Mouse (Mus musculus): ENCODE measurements around the gene Sergef. TPM values are rescaled to one million over a fixed set of nuclear protein-coding genes. Genes with fewer than 3 reads are reported as not detected.

Gene Sergef
- polyA plus RNA-seq, 1 experiment from 2014 or later, result 16.8 TPM

- no peaks in the 10 kb centered on the region for H3K27me3 ChIP-seq (replicated peaks; ENCODE audit: control insufficient read depth, insufficient read depth, low read length)
- H3K9ac ChIP-seq (ENCODE audit: low read length), result no peak overlapping the region
- H3K9me3 ChIP-seq (ENCODE audit: control insufficient read depth, low read length), result no peaks in the 10 kb centered on the region
- DNase-seq (ENCODE audit: low spot score) (no peak), ATAC-seq (replicated peaks; ENCODE audit: low FRiP score, low TSS enrichment, low read depth) (no peak)
- no peak overlapping the region for H3K27ac ChIP-seq (ENCODE audit: low read depth)
- no peak overlapping the region for H3K4me2 ChIP-seq (ENCODE audit: low read length)
- WGBS, result 29% methylated on average over 5 of the region's 5 CpGs
- no peak overlapping the region for H3K4me3 ChIP-seq (ENCODE audit: low read depth, low read length)
- no peaks in the 10 kb centered on the region for H3K36me3 ChIP-seq (ENCODE audit: control insufficient read depth, insufficient read depth, low read length)
- no peaks in the 10 kb centered on the region for H3K4me1 ChIP-seq (replicated peaks; ENCODE audit: control insufficient read depth, insufficient read depth, low read length)
Observed at GRCm38 (mm10) chr7:46421535-46421934, 218.1 kb downstream of the Sergef start.

- ATAC-seq (replicated peaks; ENCODE audit: low FRiP score, low TSS enrichment, low read depth) (no peak), DNase-seq (ENCODE audit: low spot score) (no peak)
- Histone ChIP-seq H3K36me3 (ENCODE audit: control insufficient read depth, insufficient read depth, low read length) (no peaks in the 10 kb centered on the region), H3K9ac (ENCODE audit: low read length) (no peak overlapping the region), H3K9me3 (ENCODE audit: control insufficient read depth, low read length) (no peaks in the 10 kb centered on the region), H3K27ac (ENCODE audit: low read depth) (no peak overlapping the region), H3K4me1 (replicated peaks; ENCODE audit: control insufficient read depth, insufficient read depth, low read length) (no peaks in the 10 kb centered on the region), H3K4me3 (ENCODE audit: low read depth, low read length) (no peak overlapping the region), H3K27me3 (replicated peaks; ENCODE audit: control insufficient read depth, insufficient read depth, low read length) (no peaks in the 10 kb centered on the region), H3K4me2 (ENCODE audit: low read length) (no peak overlapping the region)
- 78% methylated on average over 16 of the region's 16 CpGs for WGBS
Observed at GRCm38 (mm10) chr7:46418102-46418622, 221.4 kb downstream of the Sergef start.

- Histone ChIP-seq H3K9me3 (ENCODE audit: control insufficient read depth, low read length) (no peaks in the 10 kb centered on the region), H3K36me3 (ENCODE audit: control insufficient read depth, insufficient read depth, low read length) (no peaks in the 10 kb centered on the region), H3K27ac (ENCODE audit: low read depth) (no peak overlapping the region), H3K4me2 (ENCODE audit: low read length) (no peak overlapping the region), H3K4me1 (replicated peaks; ENCODE audit: control insufficient read depth, insufficient read depth, low read length) (no peaks in the 10 kb centered on the region), H3K4me3 (ENCODE audit: low read depth, low read length) (no peak overlapping the region), H3K9ac (ENCODE audit: low read length) (no peak overlapping the region), H3K27me3 (replicated peaks; ENCODE audit: control insufficient read depth, insufficient read depth, low read length) (no peaks in the 10 kb centered on the region)
- DNase-seq (ENCODE audit: low spot score), result no peak
- 79% methylated on average over 7 of the region's 7 CpGs for WGBS
- no peak for ATAC-seq (replicated peaks; ENCODE audit: low FRiP score, low TSS enrichment, low read depth)
Observed at GRCm38 (mm10) chr7:46417467-46417866, 222.1 kb downstream of the Sergef start.

GRCm38 (mm10) chr7:46415818-46416425 is 223.7 kb downstream of the Sergef start:
- Histone ChIP-seq H3K4me3 (ENCODE audit: low read depth, low read length) (no peak overlapping the region), H3K36me3 (ENCODE audit: control insufficient read depth, insufficient read depth, low read length) (no peaks in the 10 kb centered on the region), H3K9ac (ENCODE audit: low read length) (no peak overlapping the region), H3K27me3 (replicated peaks; ENCODE audit: control insufficient read depth, insufficient read depth, low read length) (no peaks in the 10 kb centered on the region), H3K27ac (ENCODE audit: low read depth) (no peak overlapping the region), H3K4me1 (replicated peaks; ENCODE audit: control insufficient read depth, insufficient read depth, low read length) (no peaks in the 10 kb centered on the region), H3K4me2 (ENCODE audit: low read length) (no peak overlapping the region), H3K9me3 (ENCODE audit: control insufficient read depth, low read length) (no peaks in the 10 kb centered on the region)
- ATAC-seq (replicated peaks; ENCODE audit: low FRiP score, low TSS enrichment, low read depth), result no peak
- no peak for DNase-seq (ENCODE audit: low spot score)
- WGBS, result 74% methylated on average over 14 of the region's 14 CpGs

GRCm38 (mm10) chr7:46413959-46414725 is 225.5 kb downstream of the Sergef start:
- no peak overlapping the region for H3K4me3 ChIP-seq (ENCODE audit: low read depth, low read length)
- 58% methylated on average over 6 of the region's 6 CpGs for WGBS
- H3K4me1 ChIP-seq (replicated peaks; ENCODE audit: control insufficient read depth, insufficient read depth, low read length), result no peaks in the 10 kb centered on the region
- no peak overlapping the region for H3K9ac ChIP-seq (ENCODE audit: low read length)
- no peaks in the 10 kb centered on the region for H3K9me3 ChIP-seq (ENCODE audit: control insufficient read depth, low read length)
- H3K4me2 ChIP-seq (ENCODE audit: low read length), result no peak overlapping the region
- DNase-seq (ENCODE audit: low spot score), result no peak
- no peaks in the 10 kb centered on the region for H3K27me3 ChIP-seq (replicated peaks; ENCODE audit: control insufficient read depth, insufficient read depth, low read length)
- no peak for ATAC-seq (replicated peaks; ENCODE audit: low FRiP score, low TSS enrichment, low read depth)
- H3K27ac ChIP-seq (ENCODE audit: low read depth), result no peak overlapping the region
- H3K36me3 ChIP-seq (ENCODE audit: control insufficient read depth, insufficient read depth, low read length), result no peaks in the 10 kb centered on the region

GRCm38 (mm10) chr7:46412823-46413222 is 226.8 kb downstream of the Sergef start:
- ATAC-seq (replicated peaks; ENCODE audit: low FRiP score, low TSS enrichment, low read depth) (no peak), DNase-seq (ENCODE audit: low spot score) (no peak)
- no peak overlapping the region for H3K9ac ChIP-seq (ENCODE audit: low read length)
- no peaks in the 10 kb centered on the region for H3K9me3 ChIP-seq (ENCODE audit: control insufficient read depth, low read length)
- no peaks in the 10 kb centered on the region for H3K4me1 ChIP-seq (replicated peaks; ENCODE audit: control insufficient read depth, insufficient read depth, low read length)
- no peak overlapping the region for H3K4me3 ChIP-seq (ENCODE audit: low read depth, low read length)
- no peaks in the 10 kb centered on the region for H3K36me3 ChIP-seq (ENCODE audit: control insufficient read depth, insufficient read depth, low read length)
- no peak overlapping the region for H3K27ac ChIP-seq (ENCODE audit: low read depth)
- no peaks in the 10 kb centered on the region for H3K27me3 ChIP-seq (replicated peaks; ENCODE audit: control insufficient read depth, insufficient read depth, low read length)
- H3K4me2 ChIP-seq (ENCODE audit: low read length), result no peak overlapping the region
- WGBS, result 65% methylated on average over 5 of the region's 5 CpGs

GRCm38 (mm10) chr7:46410727-46411126 is 228.9 kb downstream of the Sergef start:
- Histone ChIP-seq H3K4me3 (ENCODE audit: low read depth, low read length) (no peak overlapping the region), H3K9ac (ENCODE audit: low read length) (no peak overlapping the region), H3K27me3 (replicated peaks; ENCODE audit: control insufficient read depth, insufficient read depth, low read length) (no peaks in the 10 kb centered on the region), H3K4me1 (replicated peaks; ENCODE audit: control insufficient read depth, insufficient read depth, low read length) (no peaks in the 10 kb centered on the region), H3K4me2 (ENCODE audit: low read length) (no peak overlapping the region), H3K27ac (ENCODE audit: low read depth) (no peak overlapping the region), H3K9me3 (ENCODE audit: control insufficient read depth, low read length) (no peaks in the 10 kb centered on the region), H3K36me3 (ENCODE audit: control insufficient read depth, insufficient read depth, low read length) (no peaks in the 10 kb centered on the region)
- 70% methylated on average over 6 of the region's 6 CpGs for WGBS
- DNase-seq (ENCODE audit: low spot score) (no peak), ATAC-seq (replicated peaks; ENCODE audit: low FRiP score, low TSS enrichment, low read depth) (no peak)

- ATAC-seq (replicated peaks; ENCODE audit: low FRiP score, low TSS enrichment, low read depth) (no peak), DNase-seq (ENCODE audit: low spot score) (no peak)
- H3K27me3 ChIP-seq (replicated peaks; ENCODE audit: control insufficient read depth, insufficient read depth, low read length), result no peaks in the 10 kb centered on the region
- no peak overlapping the region for H3K9ac ChIP-seq (ENCODE audit: low read length)
- H3K4me3 ChIP-seq (ENCODE audit: low read depth, low read length), result no peak overlapping the region
- 51% methylated on average over 12 of the region's 12 CpGs for WGBS
- H3K9me3 ChIP-seq (ENCODE audit: control insufficient read depth, low read length), result no peaks in the 10 kb centered on the region
- H3K4me2 ChIP-seq (ENCODE audit: low read length), result no peak overlapping the region
- no peak overlapping the region for H3K27ac ChIP-seq (ENCODE audit: low read depth)
- no peaks in the 10 kb centered on the region for H3K4me1 ChIP-seq (replicated peaks; ENCODE audit: control insufficient read depth, insufficient read depth, low read length)
- H3K36me3 ChIP-seq (ENCODE audit: control insufficient read depth, insufficient read depth, low read length), result no peaks in the 10 kb centered on the region
Observed at GRCm38 (mm10) chr7:46409204-46409789, 230.3 kb downstream of the Sergef start.
